ENCODE assay signal across 8 mouse cellular contexts in the genomic region with DNA sequence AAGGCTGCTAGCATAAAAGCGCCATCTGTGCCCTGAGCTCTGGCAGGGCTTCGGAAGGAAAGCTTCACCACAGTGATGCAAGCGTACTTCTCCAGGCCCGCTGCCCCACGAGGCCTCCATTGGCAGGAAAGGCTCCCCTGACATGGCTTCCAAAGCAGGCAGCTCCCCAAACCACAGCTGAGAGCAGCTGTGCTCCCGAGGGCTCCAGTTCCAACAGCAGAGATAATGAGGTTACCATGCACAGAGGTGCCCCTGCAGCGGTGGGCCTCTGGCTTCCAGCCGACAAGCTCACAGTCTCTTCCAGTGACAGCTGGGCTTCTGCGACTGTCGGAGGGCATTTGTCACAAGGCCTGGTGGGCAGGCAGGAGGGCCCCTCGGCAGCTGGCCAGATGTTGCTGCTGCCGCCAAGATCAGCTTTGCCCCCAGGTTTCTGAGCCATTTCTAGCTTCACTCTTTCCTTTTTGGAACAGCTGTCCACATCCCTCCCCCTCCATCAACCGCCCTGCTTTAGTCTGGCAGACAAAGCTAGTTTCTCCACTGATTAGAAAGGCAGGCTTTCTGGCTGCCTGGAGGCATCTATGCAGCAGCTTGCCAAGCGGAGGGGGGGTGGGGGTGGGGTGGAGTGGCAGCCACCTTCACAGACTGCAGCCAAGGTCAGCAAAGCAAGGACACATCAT. TPM values are rescaled to one million over a fixed set of nuclear protein-coding genes. Genes with fewer than 3 reads are reported as not detected.
DNase-seq lines count a peak whose midpoint lies in the region; ATAC-seq and TF ChIP-seq lines count a peak whose summit lies in the region.

No protein-coding gene starts in this region.

- 19% methylated on average over 14 of the region's 14 CpGs for WGBS in hindbrain, embryonic 11.5 days
- WGBS in stomach, postnatal 0 days, result 32% methylated on average over 14 of the region's 14 CpGs

- no peak for TF ChIP-seq CTCF in gastrocnemius, adult 2 months (IDR thresholded peaks at IDR 0.05)
- TF ChIP-seq CTCF in stomach, postnatal 0 days (IDR thresholded peaks at IDR 0.05; ENCODE audit: low read depth), result no peak

- no peaks in the 10 kb centered on the region for H3K36me3 ChIP-seq in hindbrain, embryonic 11.5 days (ENCODE audit: control insufficient read depth, insufficient read depth, low read length)
- no peaks in the 10 kb centered on the region for H3K36me3 ChIP-seq in stomach, postnatal 0 days (ENCODE audit: control insufficient read depth, insufficient read depth, low read length)

- no peak for TF ChIP-seq EP300 in stomach, postnatal 0 days (optimal IDR thresholded peaks at IDR 0.05)

- no peaks in the 10 kb centered on the region for H3K9me3 ChIP-seq in hindbrain, embryonic 11.5 days (ENCODE audit: control insufficient read depth, low read length)
- H3K9me3 ChIP-seq in stomach, postnatal 0 days (ENCODE audit: control insufficient read depth, low read length), result no peaks in the 10 kb centered on the region

- H3K27ac ChIP-seq in gastrocnemius, adult 2 months, result peak overlapping the region; percentile 78
- H3K27ac ChIP-seq in hindbrain, embryonic 11.5 days (ENCODE audit: low read depth, low read length), result peak overlapping the region; percentile 91
- peak overlapping the region; percentile 78 for H3K27ac ChIP-seq in stomach, postnatal 0 days (replicated peaks)

- peak; percentile 97 for DNase-seq in adipocyte (ENCODE audit: low spot score)
- DNase-seq in cerebellum, postnatal 10 days, result peak; percentile 85 to 87
- peak; percentile 92 for DNase-seq in gastrocnemius, adult 2 months
- DNase-seq in hindbrain, embryonic 11.5 days (ENCODE audit: low spot score), result peak; percentile 61
- DNase-seq in layer of hippocampus, postnatal 10 days (ENCODE audit: low spot score in 2 of 2), result peak; percentile 71 to 75
- DNase-seq in stomach, postnatal 0 days (ENCODE audit: low spot score), result no peak
- DNase-seq in spleen, postnatal 10 days (ENCODE audit: low spot score in 2 of 2), result no peak

- H3K4me1 ChIP-seq in hindbrain, embryonic 11.5 days (replicated peaks; ENCODE audit: control insufficient read depth, insufficient read depth, low read length), result peaks cover 26% of the 10 kb centered on the region
- H3K4me1 ChIP-seq in stomach, postnatal 0 days (replicated peaks; ENCODE audit: control insufficient read depth, insufficient read depth), result peaks cover 7% of the 10 kb centered on the region

- no peaks in the 10 kb centered on the region for H3K27me3 ChIP-seq in hindbrain, embryonic 11.5 days (ENCODE audit: control insufficient read depth, insufficient read depth, low read length)
- no peaks in the 10 kb centered on the region for H3K27me3 ChIP-seq in stomach, postnatal 0 days (ENCODE audit: control insufficient read depth, insufficient read depth, low read length)

- intact Hi-C loops in gastrocnemius, adult 2 months (cut with DNase I), result no loop called here

- peak; percentile 26 for ATAC-seq in hindbrain, embryonic 11.5 days (ENCODE audit: low FRiP score)
- peak; percentile 81 for ATAC-seq in megakaryocyte progenitor cell, adult 5-6 weeks (replicated peaks; ENCODE audit: poor library complexity)
- ATAC-seq in stomach, postnatal 0 days (ENCODE audit: low FRiP score, low TSS enrichment), result peak; percentile 21; the same call in 1 of the 2 replicates

- H3K9ac ChIP-seq in hindbrain, embryonic 11.5 days (ENCODE audit: low read depth, low read length), result peak overlapping the region; percentile 31; the same call in 1 of the 2 replicates
- H3K9ac ChIP-seq in stomach, postnatal 0 days (ENCODE audit: low read length), result no peak overlapping the region

- peak overlapping the region; percentile 51 for H3K4me3 ChIP-seq in gastrocnemius, adult 2 months
- no peak overlapping the region for H3K4me3 ChIP-seq in hindbrain, embryonic 11.5 days (ENCODE audit: low read depth, low read length)
- no peak overlapping the region for H3K4me3 ChIP-seq in stomach, postnatal 0 days (ENCODE audit: low read depth, low read length)

- H3K4me2 ChIP-seq in hindbrain, embryonic 11.5 days (replicated peaks; ENCODE audit: low read depth, low read length), result 0 out of 2 replicates have a peak overlapping the region, but pooled peaks have one; percentile 14
- no peak overlapping the region for H3K4me2 ChIP-seq in stomach, postnatal 0 days (replicated peaks; ENCODE audit: low read depth)

RNA-seq across cellular contexts. Expression of a gene that starts 10.2 kb away (rescaled TPM):
- 1 to 10 TPM in 1 of 2 experiments, under 1 TPM in 1; 0.94 to 1.8 TPM for total RNA-seq in gastrocnemius, adult 2 months (2021)
- 1.7 and 2.5 TPM in 2 replicates for polyA plus RNA-seq in hindbrain, embryonic 11.5 days (2014; fragmentation: Nextera tagmentation; extraction: Ambion mirVana)
- total RNA-seq in layer of hippocampus, postnatal 10 days (2021), result 1 to 10 TPM; 6.2 to 8.4 TPM
- 0.07 TPM in 1 of 2 replicates, not detected in the other for total RNA-seq in megakaryocyte progenitor cell, adult 5-6 weeks (2015)
- 0.20 TPM in 1 of 2 replicates, not detected in the other for total RNA-seq in megakaryocyte progenitor cell, adult 5-6 weeks (2017)
- 1.6 TPM in 2 replicates for polyA plus RNA-seq in stomach, postnatal 0 days (2015; fragmentation: Nextera tagmentation; extraction: Ambion mirVana)

Comparison
In these comparisons a context has a peak if more than half of its experiments do, and no peak if none do; other contexts are left out.
1. DNase-seq: peak in adipocyte (single experiment), cerebellum, postnatal 10 days (2 of 2), gastrocnemius, adult 2 months (single experiment), hindbrain, embryonic 11.5 days (single experiment) and layer of hippocampus, postnatal 10 days (2 of 2); none in stomach, postnatal 0 days (single experiment) and spleen, postnatal 10 days (0 of 2).
2. ATAC-seq: peak in every context shown above with its lines; median percentile 81 in megakaryocyte progenitor cell, adult 5-6 weeks; 26 in hindbrain, embryonic 11.5 days; 21 in stomach, postnatal 0 days.
3. Peak in every context shown above with its lines, with median percentiles within 50 percentile points of each other: H3K27ac ChIP-seq.